Mouse (Mus musculus) midbrain, postnatal 0 days (tissue): Measurements from ENCODE around the gene Ctrl. TPM values are rescaled to one million over a fixed set of nuclear protein-coding genes. Genes with fewer than 3 reads are reported as not detected.

Experiments
- ATAC-seq: fragments of 200-750 bp; cut with Nextera tagmentation; 2 replicates; pipeline ENCODE4 v1.8.0; 2017; ENCODE audit warnings: moderate number of reproducible peaks, mild to moderate bottlenecking, moderate TSS enrichment, moderate library complexity; ENCODE audit not compliant: low FRiP score
- DNase-seq: peaks from one replicate; pipeline ENCODE4 v3.0.0-alpha.2; 2015; ENCODE audit warnings: low spot score
- H3K27ac ChIP-seq: fragments of 300-500 bp; sonication (generic); 2 replicates; pipeline ENCODE4 v1.5.1; 2014; ENCODE audit warnings: low read depth, mild to moderate bottlenecking, low read length, mixed read lengths
- H3K27me3 ChIP-seq: fragments of 300-500 bp; sonication (generic); 2 replicates; pipeline ENCODE4 v1.6.1; 2014; ENCODE audit warnings: low read length, control low read depth, mixed read lengths; ENCODE audit not compliant: insufficient read depth
- H3K36me3 ChIP-seq: fragments of 300-500 bp; sonication (generic); 2 replicates; pipeline ENCODE4 v1.6.1; 2014; ENCODE audit warnings: low read length, control low read depth, mixed read lengths; ENCODE audit not compliant: insufficient read depth
- H3K4me1 ChIP-seq: fragments of 300-500 bp; sonication (generic); 2 replicates; pipeline ENCODE4 v1.6.1; 2014; ENCODE audit warnings: mild to moderate bottlenecking, control low read depth, antibody characterized with exemption, low read length, mixed read lengths; ENCODE audit not compliant: insufficient read depth
- H3K4me2 ChIP-seq: fragments of 300-500 bp; sonication (generic); 2 replicates; pipeline ENCODE4 v1.6.1; 2014; ENCODE audit warnings: low read depth, mild to moderate bottlenecking, low read length, mixed read lengths; ENCODE audit not compliant: poor library complexity, severe bottlenecking
- H3K4me3 ChIP-seq: fragments of 300-500 bp; sonication (generic); 2 replicates; pipeline ENCODE4 v1.5.1; 2014; ENCODE audit warnings: low read depth, mild to moderate bottlenecking, low read length, moderate library complexity
- H3K9ac ChIP-seq: fragments of 300-500 bp; sonication (generic); replicated peaks from 2 replicates; pipeline ENCODE4 v1.6.1; 2014; ENCODE audit warnings: mild to moderate bottlenecking, low read length, moderate library complexity, mixed read lengths; ENCODE audit not compliant: poor library complexity, severe bottlenecking
- H3K9me3 ChIP-seq: fragments of 300-500 bp; sonication (generic); 2 replicates; pipeline ENCODE4 v1.6.1; 2016; ENCODE audit warnings: low read length, control low read depth
- CTCF ChIP-seq: IDR thresholded peaks from 2 replicates; pipeline ENCODE4 v1.5.1; 2016; ENCODE audit warnings: antibody characterized with exemption, mild to moderate bottlenecking
- WGBS: fragments of 180-500 bp; shearing (Covaris S2); extraction: QIAGEN DNeasy Blood & Tissue Kit; methylation state at CpG from one replicate; pipeline ENCODE4 v1.1.7; 2014; 5-methylcytosine and 5-hydroxymethylcytosine counted together
- microRNA-seq: library from miRNA; unstranded; fragments of <30 nt; microRNA quantifications from one replicate; pipeline ENCODE4, GENCODE M21; 2016; ENCODE audit warnings: borderline number of aligned reads
- polyA plus RNA-seq: library from polyadenylated mRNA; unstranded; fragments of >200 nt; fragmentation: Nextera tagmentation; extraction: Ambion mirVana; gene quantifications from 2 replicates; pipeline ENCODE4 v1.2.1, GENCODE M21; 2015
- total RNA-seq: library from RNA; depleted of rRNA; stranded (reverse); fragments of >200 nt; gene quantifications from 2 replicates; pipeline ENCODE4 v1.2.3, GENCODE M21; 2014; rRNA removed

Gene Ctrl
- total and polyA plus RNA-seq, 2 experiments from 2014 or later, result 3.2 to 3.6 TPM

- H3K4me2 ChIP-seq, result no peak within 1 kb of the TSS
- H3K4me3 ChIP-seq, result no peak within 1 kb of the TSS
- DNase-seq (peak; percentile 91), ATAC-seq (peak; percentile 79)
- H3K9ac ChIP-seq, result peak within 1 kb of the TSS; percentile 33; the same call in 1 of the 2 replicates
- TF ChIP-seq CTCF, result no peak; the same call in 1 of the 2 replicates
- H3K4me1 ChIP-seq, result no peaks in the 10 kb centered on the region
- WGBS, result 5% methylated on average over 11 of the region's 11 CpGs
- H3K27ac ChIP-seq, result no peak within 1 kb of the TSS
- H3K27me3 ChIP-seq, result no peaks in the 10 kb centered on the region
- peaks cover 51% of the 10 kb centered on the region for H3K36me3 ChIP-seq
- no peaks in the 10 kb centered on the region for H3K9me3 ChIP-seq
These were observed 40.3 kb downstream of the Ctrl start, which contains the start of gene Nrn1l for GRCm38 (mm10) chr8:105893339-105893738. TSS of gene Nrn1l (plus strand) at chr8:105893567.

GRCm38 (mm10) chr8:105892432-105892831 lies 41.2 kb downstream of the Ctrl start:
- Histone ChIP-seq H3K9ac (no peak overlapping the region), H3K4me1 (no peaks in the 10 kb centered on the region), H3K4me2 (no peak overlapping the region), H3K9me3 (no peaks in the 10 kb centered on the region), H3K27ac (no peak overlapping the region), H3K36me3 (peaks cover 60% of the 10 kb centered on the region), H3K27me3 (no peaks in the 10 kb centered on the region), H3K4me3 (no peak overlapping the region)
- TF ChIP-seq CTCF, result peak; percentile 69
- 89% methylated on average over 6 of the region's 6 CpGs for WGBS
- ATAC-seq, result no peak
- peak; percentile 6 for DNase-seq

GRCm38 (mm10) chr8:105890870-105891269 lies 42.8 kb downstream of the Ctrl start:
- 91% methylated on average over 6 of the region's 6 CpGs for WGBS
- DNase-seq (no peak), ATAC-seq (no peak)
- H3K4me3 ChIP-seq, result no peak overlapping the region
- H3K4me2 ChIP-seq, result no peak overlapping the region
- H3K27me3 ChIP-seq, result no peaks in the 10 kb centered on the region
- no peak for TF ChIP-seq CTCF
- no peak overlapping the region for H3K27ac ChIP-seq
- H3K4me1 ChIP-seq, result no peaks in the 10 kb centered on the region
- H3K9ac ChIP-seq, result no peak overlapping the region
- no peaks in the 10 kb centered on the region for H3K9me3 ChIP-seq
- peaks cover 76% of the 10 kb centered on the region for H3K36me3 ChIP-seq

DNA sequence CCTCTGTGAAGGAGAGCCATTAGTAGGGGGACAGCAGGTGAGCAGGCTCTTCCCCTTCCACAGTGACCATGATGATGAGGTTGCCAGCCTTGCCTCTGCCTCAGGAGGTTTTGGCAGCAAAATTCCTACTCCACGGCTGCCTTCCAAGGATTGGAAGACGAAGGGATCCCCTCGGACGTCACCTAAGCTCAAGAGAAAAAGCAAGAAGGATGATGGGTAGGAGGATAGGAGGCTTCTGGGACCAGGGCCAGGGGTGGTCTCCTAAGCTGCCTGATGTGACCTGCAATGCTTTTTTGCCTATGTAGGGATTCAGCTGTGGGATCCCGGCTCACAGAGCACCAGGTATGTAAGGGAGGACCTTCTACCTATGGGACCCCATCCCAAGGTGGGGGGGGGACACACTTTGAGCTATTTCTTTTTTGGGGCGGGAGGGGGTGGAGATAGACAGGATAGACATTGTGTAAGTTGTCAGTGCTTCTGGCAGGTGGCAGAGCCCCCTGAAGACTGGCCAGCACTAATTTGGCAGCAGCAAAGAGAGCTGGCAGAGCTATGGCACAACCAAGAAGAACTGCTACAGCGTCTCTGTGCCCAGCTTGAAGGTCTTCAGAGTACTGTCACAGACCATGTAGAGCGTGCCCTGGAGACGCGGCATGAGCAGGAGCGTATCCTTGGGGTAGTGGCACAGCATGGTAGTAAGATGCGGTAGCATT lies 43.8 kb downstream of the Ctrl start:
- H3K9ac ChIP-seq, result no peak overlapping the region
- H3K36me3 ChIP-seq, result peaks cover 86% of the 10 kb centered on the region
- H3K27ac ChIP-seq, result no peak overlapping the region
- H3K9me3 ChIP-seq, result no peaks in the 10 kb centered on the region
- DNase-seq, result no peak
- H3K4me1 ChIP-seq, result no peaks in the 10 kb centered on the region
- 91% methylated on average over 12 of the region's 12 CpGs for WGBS
- no peak overlapping the region for H3K4me3 ChIP-seq
- H3K4me2 ChIP-seq, result no peak overlapping the region
- ATAC-seq, result no peak
- H3K27me3 ChIP-seq, result no peaks in the 10 kb centered on the region
- no peak for TF ChIP-seq CTCF

Small RNA genes within 50 kb of the gene (microRNA-seq; reads per million reads assigned to microRNA genes)
- gene Mir7074, result not detected

Other genes with a start within 250 kb of the Ctrl start
- 5.4 and 5.6 TPM in 2 replicates for gene Carmil2, start 247.6 kb downstream of the Ctrl start, total RNA-seq
- gene Carmil2, start 247.6 kb downstream of the Ctrl start, polyA plus RNA-seq, result 35.1 and 36.0 TPM in 2 replicates
- 20.6 and 32.0 TPM in 2 replicates for gene Acd, start 232.8 kb downstream of the Ctrl start, total RNA-seq
- 84.7 and 93.0 TPM in 2 replicates for gene Acd, start 232.8 kb downstream of the Ctrl start, polyA plus RNA-seq
- gene Pard6a, start 232.7 kb downstream of the Ctrl start, total RNA-seq, result 99.3 and 110 TPM in 2 replicates
- gene Pard6a, start 232.7 kb downstream of the Ctrl start, polyA plus RNA-seq, result 71.4 and 73.4 TPM in 2 replicates
- gene 4933405L10Rik, start 226.2 kb downstream of the Ctrl start, total RNA-seq, result not detected in 2 replicates
- gene 4933405L10Rik, start 226.2 kb downstream of the Ctrl start, polyA plus RNA-seq, result 0.44 and 0.50 TPM in 2 replicates
- gene Enkd1, start 225.7 kb downstream of the Ctrl start, total RNA-seq, result 9.8 and 11.2 TPM in 2 replicates
- gene Enkd1, start 225.7 kb downstream of the Ctrl start, polyA plus RNA-seq, result 15.4 and 15.6 TPM in 2 replicates
- gene Gfod2, start 175.2 kb downstream of the Ctrl start, total RNA-seq, result 47.6 and 64.7 TPM in 2 replicates
- 60.9 and 67.9 TPM in 2 replicates for gene Gfod2, start 175.2 kb downstream of the Ctrl start, polyA plus RNA-seq
- 13.4 and 13.5 TPM in 2 replicates for gene Ranbp10, start 106.5 kb downstream of the Ctrl start, total RNA-seq
- gene Ranbp10, start 106.5 kb downstream of the Ctrl start, polyA plus RNA-seq, result 4.8 and 6.4 TPM in 2 replicates
- gene Tsnaxip1, start 106.1 kb downstream of the Ctrl start, total RNA-seq, result 0.14 and 0.16 TPM in 2 replicates
- 0.62 and 0.88 TPM in 2 replicates for gene Tsnaxip1, start 106.1 kb downstream of the Ctrl start, polyA plus RNA-seq
- gene Cenpt, start 80.6 kb downstream of the Ctrl start, total RNA-seq, result 44.8 and 48.6 TPM in 2 replicates
- gene Cenpt, start 80.6 kb downstream of the Ctrl start, polyA plus RNA-seq, result 45.2 and 48.7 TPM in 2 replicates
- 52.0 and 80.1 TPM in 2 replicates for gene Thap11, start 78.7 kb downstream of the Ctrl start, total RNA-seq
- 40.1 and 42.9 TPM in 2 replicates for gene Thap11, start 78.7 kb downstream of the Ctrl start, polyA plus RNA-seq
- gene Nutf2, start 73.3 kb downstream of the Ctrl start, total RNA-seq, result 60.7 and 65.2 TPM in 2 replicates
- gene Nutf2, start 73.3 kb downstream of the Ctrl start, polyA plus RNA-seq, result 109 and 137 TPM in 2 replicates
- 100 and 125 TPM in 2 replicates for gene Edc4, start 53.0 kb downstream of the Ctrl start, total RNA-seq
- gene Edc4, start 53.0 kb downstream of the Ctrl start, polyA plus RNA-seq, result 45.2 and 45.4 TPM in 2 replicates
- 1.3 and 1.9 TPM in 2 replicates for gene Nrn1l, start 40.3 kb downstream of the Ctrl start, total RNA-seq
- gene Nrn1l, start 40.3 kb downstream of the Ctrl start, polyA plus RNA-seq, result 1.3 TPM in 2 replicates
- 23.2 and 23.9 TPM in 2 replicates for gene Pskh1, start 33.4 kb downstream of the Ctrl start, total RNA-seq
- gene Pskh1, start 33.4 kb downstream of the Ctrl start, polyA plus RNA-seq, result 8.7 and 11.9 TPM in 2 replicates
- gene Psmb10, start 4.6 kb upstream of the Ctrl start, total RNA-seq, result 44.9 and 85.1 TPM in 2 replicates
- 110 and 122 TPM in 2 replicates for gene Psmb10, start 4.6 kb upstream of the Ctrl start, polyA plus RNA-seq
- gene Lcat, start 9.5 kb upstream of the Ctrl start, total RNA-seq, result 7.5 and 19.3 TPM in 2 replicates
- gene Lcat, start 9.5 kb upstream of the Ctrl start, polyA plus RNA-seq, result 5.6 and 6.8 TPM in 2 replicates
- 11.8 and 12.1 TPM in 2 replicates for gene Slc12a4, start 32.2 kb upstream of the Ctrl start, total RNA-seq
- gene Slc12a4, start 32.2 kb upstream of the Ctrl start, polyA plus RNA-seq, result 9.6 and 12.0 TPM in 2 replicates
- not detected in 2 replicates for gene Dpep3, start 45.6 kb upstream of the Ctrl start, total RNA-seq
- gene Dpep3, start 45.6 kb upstream of the Ctrl start, polyA plus RNA-seq, result not detected in 2 replicates
- 16.3 and 18.8 TPM in 2 replicates for gene Dus2, start 57.5 kb upstream of the Ctrl start, total RNA-seq
- gene Dus2, start 57.5 kb upstream of the Ctrl start, polyA plus RNA-seq, result 21.3 and 22.2 TPM in 2 replicates
- gene Dpep2nb, start 72.1 kb upstream of the Ctrl start, total RNA-seq, result not detected in 2 replicates
- not detected in 2 replicates for gene Dpep2nb, start 72.1 kb upstream of the Ctrl start, polyA plus RNA-seq
- gene Ddx28, start 78.0 kb upstream of the Ctrl start, total RNA-seq, result 29.7 and 36.3 TPM in 2 replicates
- 22.8 and 22.9 TPM in 2 replicates for gene Ddx28, start 78.0 kb upstream of the Ctrl start, polyA plus RNA-seq
- gene Nfatc3, start 125.0 kb upstream of the Ctrl start, total RNA-seq, result 16.5 and 18.0 TPM in 2 replicates
- 1.8 and 2.7 TPM in 2 replicates for gene Nfatc3, start 125.0 kb upstream of the Ctrl start, polyA plus RNA-seq
- 0.77 TPM in 1 of 2 replicates, not detected in the other for gene Esrp2, start 203.1 kb upstream of the Ctrl start, total RNA-seq
- 0.31 TPM in 1 of 2 replicates, not detected in the other for gene Esrp2, start 203.1 kb upstream of the Ctrl start, polyA plus RNA-seq
- 21.3 and 22.5 TPM in 2 replicates for gene Pla2g15, start 216.5 kb upstream of the Ctrl start, total RNA-seq
- 16.7 and 18.7 TPM in 2 replicates for gene Pla2g15, start 216.5 kb upstream of the Ctrl start, polyA plus RNA-seq
- 37.1 and 44.3 TPM in 2 replicates for gene Slc7a6, start 235.0 kb upstream of the Ctrl start, total RNA-seq
- 40.2 and 41.7 TPM in 2 replicates for gene Slc7a6, start 235.0 kb upstream of the Ctrl start, polyA plus RNA-seq